Mouse (Mus musculus): ENCODE data around the gene Zfp93. TPM values are rescaled to one million over a fixed set of nuclear protein-coding genes. Genes with fewer than 3 reads are reported as not detected.

Zfp93 gene
- total RNA-seq, 2 experiments from 2014 or later = 14.8 to 15.2 TPM

GRCm38 (mm10) chr7:24296386-24296785, 26.2 kb downstream of the Zfp93 start:
- Histone ChIP-seq H3K27ac (no peak overlapping the region), H3K4me3 (no peak overlapping the region)
- no peak for TF ChIP-seq CTCF (conservative IDR thresholded peaks at IDR 0.05)
- no peak for DNase-seq (ENCODE audit: low spot score in 2 of 2)

GRCm38 (mm10) chr7:24297361-24298095, 27.3 kb downstream of the Zfp93 start:
- no peak overlapping the region for H3K27ac ChIP-seq
- no peak overlapping the region for H3K4me3 ChIP-seq
- TF ChIP-seq CTCF (conservative IDR thresholded peaks at IDR 0.05) = no peak
- DNase-seq (ENCODE audit: low spot score in 2 of 2) = no peak

GRCm38 (mm10) chr7:24298635-24298972, 28.4 kb downstream of the Zfp93 start:
- no peak for DNase-seq (ENCODE audit: low spot score in 2 of 2)
- TF ChIP-seq CTCF (conservative IDR thresholded peaks at IDR 0.05) = no peak
- peak overlapping the region; percentile 95 for H3K27ac ChIP-seq

GRCm38 (mm10) chr7:24298973-24299708, 28.9 kb downstream of the Zfp93 start:
- H3K27ac ChIP-seq = peak overlapping the region; percentile 95
- H3K4me3 ChIP-seq = peak overlapping the region; percentile 86
- peak; percentile 75 for TF ChIP-seq CTCF (conservative IDR thresholded peaks at IDR 0.05)
- DNase-seq (ENCODE audit: low spot score in 2 of 2) = peak; percentile 85 to 90

More at GRCm38 (mm10) chr7:24298635-24298972, 28.4 kb downstream of the Zfp93 start:
- peak overlapping the region; percentile 86 for H3K4me3 ChIP-seq

GRCm38 (mm10) chr7:24299823-24300481, 29.7 kb downstream of the Zfp93 start:
- no peak for TF ChIP-seq CTCF (conservative IDR thresholded peaks at IDR 0.05)
- Histone ChIP-seq H3K27ac (peak overlapping the region; percentile 95), H3K4me3 (peak overlapping the region; percentile 86)
- no peak for DNase-seq (ENCODE audit: low spot score in 2 of 2)

- peak within 1 kb of the TSS; percentile 86 for H3K4me3 ChIP-seq
- no peak for TF ChIP-seq CTCF (conservative IDR thresholded peaks at IDR 0.05)
- H3K27ac ChIP-seq = peak within 1 kb of the TSS; percentile 95; the same call in 1 of the 2 replicates
- no peak for DNase-seq (ENCODE audit: low spot score in 2 of 2)
Observed at GRCm38 (mm10) chr7:24300771-24301282, 30.6 kb downstream of the Zfp93 start, which contains the start of gene Zfp61. Gene Zfp61 (minus strand): TSS chr7:24301232.

- no peak for TF ChIP-seq CTCF (conservative IDR thresholded peaks at IDR 0.05)
- DNase-seq (ENCODE audit: low spot score in 2 of 2) = peak in 1 of 2 experiments; percentile 16
- H3K27ac ChIP-seq = peak overlapping the region; percentile 93
- peak overlapping the region; percentile 76 for H3K4me3 ChIP-seq
Observed at GRCm38 (mm10) chr7:24315726-24316566, 45.7 kb downstream of the Zfp93 start.

- H3K4me3 ChIP-seq = peak within 1 kb of the TSS; percentile 76
- peak; percentile 96 to 98 for DNase-seq (ENCODE audit: low spot score in 2 of 2)
- no peak for TF ChIP-seq CTCF (conservative IDR thresholded peaks at IDR 0.05)
- H3K27ac ChIP-seq = peak within 1 kb of the TSS; percentile 93
Observed at GRCm38 (mm10) chr7:24316567-24317092, 46.4 kb downstream of the Zfp93 start, which contains the start of gene Zfp94. Gene Zfp94 (minus strand): TSS chr7:24316666.

- TF ChIP-seq CTCF (conservative IDR thresholded peaks at IDR 0.05) = no peak
- no peak overlapping the region for H3K27ac ChIP-seq
- DNase-seq (ENCODE audit: low spot score in 2 of 2) = no peak
- no peak overlapping the region for H3K4me3 ChIP-seq
Observed at GRCm38 (mm10) chr7:24318942-24319341, 48.7 kb downstream of the Zfp93 start.

- Histone ChIP-seq H3K4me3 (no peak overlapping the region), H3K27ac (no peak overlapping the region)
- no peak for TF ChIP-seq CTCF (conservative IDR thresholded peaks at IDR 0.05)
- DNase-seq (ENCODE audit: low spot score in 2 of 2) = no peak
Observed at GRCm38 (mm10) chr7:24322593-24322992, 52.4 kb downstream of the Zfp93 start.

- Histone ChIP-seq H3K4me3 (no peak overlapping the region; the same call in 1 of the 2 replicates), H3K27ac (no peak overlapping the region)
- TF ChIP-seq CTCF (conservative IDR thresholded peaks at IDR 0.05) = no peak
- DNase-seq (ENCODE audit: low spot score in 2 of 2) = no peak
Observed at GRCm38 (mm10) chr7:24325197-24325596, 55.0 kb downstream of the Zfp93 start.
